Mouse (Mus musculus) bone marrow macrophage, adult 2 months (primary cell): ENCODE results near the gene Olfr641.

Experiments
- CTCF ChIP-seq: IDR thresholded peaks from 2 replicates; pipeline ENCODE4 v1.5.1; 2012; ENCODE audit warnings: low read depth, mild to moderate bottlenecking, low read length, moderate library complexity
- POLR2A ChIP-seq: IDR thresholded peaks from 2 replicates; pipeline ENCODE4 v1.6.1; 2012; ENCODE audit warnings: mild to moderate bottlenecking, low read depth, low read length, borderline replicate concordance

- TF ChIP-seq CTCF (no peak), POLR2A (no peak)
Measured at GRCm38 (mm10) chr7:104018953-104019352, 16.3 kb upstream of the Olfr641 start.
